Mouse (Mus musculus): Measurements from ENCODE around the gene Ppp2r5c. TPM values are rescaled to one million over a fixed set of nuclear protein-coding genes. Genes with fewer than 3 reads are reported as not detected.

Gene Ppp2r5c
- total RNA-seq, 2 experiments from 2014 or later: 242 to 247 TPM

- no peak for DNase-seq (ENCODE audit: low spot score in 2 of 2)
- intact Hi-C loops (cut with DNase I): no loop called here
Measured at GRCm38 (mm10) chr12:110540273-110540672, 93.4 kb downstream of the Ppp2r5c start.

GRCm38 (mm10) chr12:110541001-110541400, 94.1 kb downstream of the Ppp2r5c start:
- intact Hi-C loops (cut with DNase I): no loop called here

GRCm38 (mm10) chr12:110541528-110541927, 94.6 kb downstream of the Ppp2r5c start:
- intact Hi-C loops (cut with DNase I): no loop called here

More at GRCm38 (mm10) chr12:110541001-110541400, 94.1 kb downstream of the Ppp2r5c start:
- no peak for DNase-seq (ENCODE audit: low spot score in 2 of 2)

DNA sequence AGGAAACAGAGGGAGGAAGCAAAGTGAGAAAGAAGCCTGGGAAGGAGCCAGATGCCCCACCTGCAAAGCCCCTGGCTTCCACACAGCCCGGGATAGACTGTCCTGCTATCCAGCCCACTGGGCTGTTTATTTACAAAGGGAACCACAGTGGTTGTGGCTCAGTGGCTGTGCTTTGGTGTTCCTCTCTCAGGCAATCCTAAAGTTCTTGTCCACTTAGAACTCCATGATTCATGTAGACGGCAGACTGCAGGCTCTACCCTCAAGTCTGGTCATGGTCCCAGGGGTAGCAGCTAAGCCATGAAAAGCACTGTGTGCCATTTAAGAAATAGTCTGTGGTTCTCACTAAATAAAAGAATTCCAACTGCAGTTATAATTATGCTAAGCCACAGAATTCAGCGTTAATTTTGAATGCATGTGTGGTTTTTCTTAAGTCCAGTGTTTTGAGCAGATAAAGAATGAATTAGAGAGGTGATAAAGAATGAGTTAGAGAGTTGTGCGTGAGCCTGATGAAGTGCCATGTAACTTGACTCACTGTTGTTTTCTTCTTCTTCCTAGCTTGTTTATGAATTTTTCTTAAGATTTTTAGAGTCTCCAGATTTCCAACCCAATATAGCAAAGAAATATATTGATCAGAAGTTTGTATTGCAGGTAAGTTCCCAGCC, 98.3 kb downstream of the Ppp2r5c start:
- intact Hi-C loops (cut with DNase I): no loop called here

More at GRCm38 (mm10) chr12:110541528-110541927, 94.6 kb downstream of the Ppp2r5c start:
- no peak for DNase-seq (ENCODE audit: low spot score in 2 of 2)

DNA sequence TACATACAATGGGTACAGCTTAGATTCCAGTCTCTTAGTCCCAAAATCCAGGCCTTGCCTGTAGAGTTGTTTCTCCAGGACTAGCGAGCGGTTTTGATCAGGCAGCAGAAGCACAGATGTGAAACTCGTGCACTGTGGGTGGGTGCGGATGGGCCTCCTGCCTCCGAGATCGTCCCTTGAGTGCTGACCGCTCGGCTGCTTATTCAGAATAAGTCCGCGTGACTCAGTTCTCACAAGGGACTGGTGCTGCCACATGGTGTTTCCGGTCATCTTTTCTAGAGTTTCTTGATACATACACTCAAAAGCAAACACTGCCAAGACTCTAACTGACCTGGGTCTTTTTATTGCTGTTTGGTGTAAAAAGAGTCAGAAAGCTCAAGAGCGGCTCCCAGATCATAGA, 100.7 kb downstream of the Ppp2r5c start:
- no peak for DNase-seq (ENCODE audit: low spot score in 2 of 2)
- intact Hi-C loops (cut with DNase I): no loop called here

More for the DNA sequence above, 98.3 kb downstream of the Ppp2r5c start:
- DNase-seq (ENCODE audit: low spot score in 2 of 2): no peak

DNA sequence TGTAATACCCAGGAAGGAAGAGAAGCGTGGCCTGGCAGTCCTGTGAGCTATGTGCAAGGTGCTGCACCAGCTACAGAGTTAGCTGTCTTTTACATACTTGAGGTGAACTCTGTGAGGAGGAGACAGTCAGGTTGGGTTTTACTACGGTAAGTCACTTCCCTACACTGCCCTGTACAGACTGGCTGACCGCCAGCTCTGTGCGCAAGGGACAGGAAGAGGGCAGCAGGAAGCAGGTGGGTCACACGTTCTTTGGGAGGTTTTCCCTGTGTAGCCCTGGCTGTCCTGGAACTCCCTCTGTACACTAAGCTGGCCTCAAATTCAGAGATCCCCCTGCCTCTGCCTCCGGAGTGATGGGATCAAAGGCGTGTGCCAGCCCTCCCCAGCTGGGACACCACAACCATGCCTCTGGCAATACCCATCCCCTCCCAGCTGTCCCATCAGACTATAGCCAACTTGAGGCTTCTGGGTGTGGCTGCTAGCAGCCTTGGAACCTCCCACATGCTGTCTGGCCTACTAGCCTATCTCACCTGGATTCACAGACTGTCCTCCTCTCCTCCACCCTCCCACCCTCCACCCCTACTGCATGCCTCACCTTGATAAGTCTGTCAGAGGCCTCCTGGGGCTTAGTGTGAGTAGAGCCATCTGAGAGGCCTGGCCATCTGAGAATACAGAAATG, 102.7 kb downstream of the Ppp2r5c start:
- DNase-seq (ENCODE audit: low spot score in 2 of 2): no peak
- intact Hi-C loops (cut with DNase I): no loop called here

DNA sequence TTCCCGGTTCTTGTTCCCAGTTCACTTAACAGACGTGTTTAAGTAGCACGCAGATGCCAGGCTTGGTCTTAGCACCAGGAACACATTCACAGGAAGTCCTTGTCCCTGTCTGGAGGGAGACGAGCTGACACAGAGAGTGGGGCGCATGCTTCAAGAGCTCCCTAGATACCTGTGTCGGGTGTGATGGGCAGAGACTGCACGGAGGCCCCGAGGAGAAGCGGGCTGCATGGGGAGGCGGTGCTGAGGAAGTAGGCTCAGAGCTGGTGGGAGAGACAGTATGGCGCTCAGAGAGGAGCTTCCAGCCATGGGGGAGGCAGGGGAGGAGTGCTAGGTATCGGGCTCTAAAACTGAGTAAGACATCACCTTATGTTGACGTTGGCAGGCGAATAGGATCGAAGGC, 103.4 kb downstream of the Ppp2r5c start:
- intact Hi-C loops (cut with DNase I): no loop called here
- no peak for DNase-seq (ENCODE audit: low spot score in 2 of 2)

DNA sequence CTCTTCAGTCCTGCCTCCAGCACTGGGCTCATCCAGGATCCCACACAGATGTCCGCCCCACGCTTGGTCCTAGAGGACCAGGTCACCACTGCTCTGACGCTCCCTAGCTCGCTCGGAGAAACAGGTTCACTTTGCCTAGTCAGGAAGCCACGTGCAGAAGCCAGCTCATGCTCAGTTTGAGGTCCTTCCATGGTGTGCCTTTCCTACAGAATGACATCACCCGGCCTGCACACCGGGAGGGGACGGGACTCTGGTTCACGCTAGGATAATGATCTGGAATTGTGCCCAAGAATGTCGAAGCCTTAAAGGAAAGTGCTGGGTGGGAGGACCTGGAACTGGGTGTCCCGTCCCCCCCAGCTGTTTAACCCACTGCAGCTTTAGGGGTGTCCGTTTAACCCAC, 105.2 kb downstream of the Ppp2r5c start:
- intact Hi-C loops (cut with DNase I): no loop called here
- DNase-seq (ENCODE audit: low spot score in 2 of 2): peak in 1 of 2 experiments; percentile 40

GRCm38 (mm10) chr12:110553362-110553761, 106.4 kb downstream of the Ppp2r5c start:
- DNase-seq (ENCODE audit: low spot score in 2 of 2): no peak
- intact Hi-C loops (cut with DNase I): no loop called here

GRCm38 (mm10) chr12:110555536-110556240, 108.8 kb downstream of the Ppp2r5c start:
- intact Hi-C loops (cut with DNase I): no loop called here
- DNase-seq (ENCODE audit: low spot score in 2 of 2): no peak

- DNase-seq (ENCODE audit: low spot score in 2 of 2): no peak
- intact Hi-C loops (cut with DNase I): no loop called here
Measured at GRCm38 (mm10) chr12:110556861-110557628, 110.1 kb downstream of the Ppp2r5c start.

DNA sequence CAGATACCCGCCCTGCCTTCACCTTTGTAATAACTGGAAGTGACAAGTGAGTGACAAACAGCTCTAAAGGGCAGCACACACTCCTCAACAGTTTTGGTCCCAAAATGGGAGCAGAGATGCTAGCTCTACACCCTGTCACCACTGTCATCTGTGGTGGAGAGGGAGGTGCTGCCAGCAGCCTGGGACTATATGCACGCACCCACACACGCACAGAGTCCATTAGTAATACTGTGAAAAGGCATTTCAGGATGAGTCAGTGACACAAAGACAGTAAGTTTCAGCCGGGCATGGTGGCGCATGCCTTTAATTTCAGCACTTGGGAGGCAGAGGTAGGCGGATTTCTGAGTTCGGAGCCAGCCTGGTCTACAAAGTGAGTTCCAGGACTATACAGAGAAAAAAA, 111.3 kb downstream of the Ppp2r5c start:
- DNase-seq (ENCODE audit: low spot score in 2 of 2): no peak
- intact Hi-C loops (cut with DNase I): no loop called here

DNA sequence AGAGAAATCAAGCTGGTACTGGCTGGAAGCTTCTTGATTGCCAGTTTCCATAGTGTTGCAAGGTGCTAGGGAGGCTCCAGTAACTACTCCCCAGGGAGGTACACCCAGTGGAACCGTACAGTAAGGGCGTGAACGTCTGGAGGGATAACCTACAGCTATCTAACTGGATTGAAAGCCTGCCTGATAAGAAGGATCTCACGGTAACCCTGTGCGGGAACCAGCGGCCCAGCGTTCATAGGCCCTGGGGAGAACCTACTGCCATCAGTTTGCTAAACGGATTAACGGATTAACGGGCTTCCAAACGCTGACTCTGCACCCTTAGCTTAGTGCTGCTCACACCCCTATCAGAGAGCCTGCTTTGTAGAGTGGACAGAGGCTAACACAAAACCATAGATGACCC, 116.5 kb downstream of the Ppp2r5c start:
- intact Hi-C loops (cut with DNase I): no loop called here
- no peak for DNase-seq (ENCODE audit: low spot score in 2 of 2)

GRCm38 (mm10) chr12:110564848-110565247, 117.9 kb downstream of the Ppp2r5c start:
- DNase-seq (ENCODE audit: low spot score in 2 of 2): no peak
- intact Hi-C loops (cut with DNase I): no loop called here

DNA sequence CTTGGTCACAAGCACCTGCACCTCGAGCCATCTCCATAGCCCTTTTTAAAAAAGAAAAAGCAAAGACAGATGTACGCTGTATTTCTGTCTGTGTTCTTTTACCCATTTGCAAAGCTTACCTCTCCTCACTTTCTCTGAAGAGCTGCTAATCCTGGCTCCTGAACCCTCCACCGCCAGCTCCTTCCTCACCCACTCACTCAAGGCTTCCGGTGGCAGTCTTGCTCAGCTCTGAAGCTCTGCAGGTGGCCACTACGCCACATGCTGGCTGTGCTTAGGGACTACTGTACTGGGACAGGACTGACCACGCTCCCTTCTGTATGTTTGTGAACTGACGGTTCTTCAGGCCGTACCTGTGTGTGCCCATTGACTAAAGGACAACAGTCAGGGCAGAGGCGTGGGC, 119.4 kb downstream of the Ppp2r5c start:
- intact Hi-C loops (cut with DNase I): no loop called here
- no peak for DNase-seq (ENCODE audit: low spot score in 2 of 2)

GRCm38 (mm10) chr12:110571050-110571449, 124.1 kb downstream of the Ppp2r5c start:
- DNase-seq (ENCODE audit: low spot score in 2 of 2): no peak
- intact Hi-C loops (cut with DNase I): no loop called here

DNA sequence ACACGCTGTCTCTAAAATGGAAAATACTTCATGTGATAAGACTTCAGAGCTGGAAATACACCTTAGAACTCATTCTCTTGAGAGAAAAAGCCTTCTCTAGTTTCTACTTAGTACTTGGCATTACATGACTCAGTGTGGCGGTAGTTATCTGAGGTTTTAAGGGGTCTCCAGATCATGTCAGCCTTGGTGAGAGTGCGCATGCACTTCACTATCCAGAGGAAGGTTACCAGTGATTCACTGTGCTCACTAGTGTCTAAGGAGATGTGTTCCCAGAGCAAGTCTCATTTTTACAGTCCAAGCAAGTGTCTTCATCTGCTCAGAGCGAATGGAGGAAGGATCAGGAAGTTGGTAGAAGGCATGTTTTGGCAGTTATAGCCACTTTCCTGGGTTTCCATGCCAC, 125.4 kb downstream of the Ppp2r5c start:
- DNase-seq (ENCODE audit: low spot score in 2 of 2): no peak
- intact Hi-C loops (cut with DNase I): no loop called here

GRCm38 (mm10) chr12:110573635-110574034, 126.7 kb downstream of the Ppp2r5c start:
- no peak for DNase-seq (ENCODE audit: low spot score in 2 of 2)
- intact Hi-C loops (cut with DNase I): no loop called here

DNA sequence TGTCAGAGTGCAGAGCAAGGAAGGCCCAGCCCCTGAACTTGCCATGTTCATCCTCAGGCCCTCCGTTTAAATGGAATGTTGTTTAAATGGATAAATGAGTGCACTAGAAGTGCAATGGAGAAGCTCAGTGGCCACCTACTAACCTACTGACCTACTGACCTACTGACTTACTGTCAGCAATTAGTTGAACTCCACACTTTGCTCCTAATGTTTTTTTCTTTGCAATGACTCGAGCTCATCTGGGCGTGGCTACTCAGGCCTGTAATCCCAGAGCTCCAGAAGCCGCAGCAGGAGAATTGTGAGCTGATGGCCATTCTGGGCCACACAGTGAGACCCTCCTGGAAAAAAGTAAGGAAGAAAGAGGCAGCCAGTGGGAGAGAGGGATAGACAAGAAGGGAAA, 129.0 kb downstream of the Ppp2r5c start:
- intact Hi-C loops (cut with DNase I): no loop called here
- DNase-seq (ENCODE audit: low spot score in 2 of 2): no peak

GRCm38 (mm10) chr12:110578333-110578732, 131.4 kb downstream of the Ppp2r5c start:
- no peak for DNase-seq (ENCODE audit: low spot score in 2 of 2)

More at GRCm38 (mm10) chr12:110578333-110578732, 131.4 kb downstream of the Ppp2r5c start:
- intact Hi-C loops (cut with DNase I): no loop called here
